Mouse (Mus musculus) gastrocnemius, postnatal 25 days (tissue): ENCODE data around the gene Mov10. TPM values are rescaled to one million over a fixed set of nuclear protein-coding genes. Genes with fewer than 3 reads are reported as not detected.
"Not testable (repeated sequence)": the region's sequence is repeated elsewhere in the genome, so short reads cannot be mapped to it uniquely, and the experiment has no call there.

Experiments used
- DNase-seq: peaks from one replicate; pipeline ENCODE4 v3.0.0; 2022
- long read RNA-seq, 2 experiments: library from polyadenylated mRNA; stranded (forward); transcript quantifications; one replicate each; pipeline ENCODE4 v2.0.0; 2021
- total RNA-seq, 2 experiments: library from RNA; stranded (reverse); gene quantifications; 1 replicate in 1 of 2; 2 replicates in 1 of 2; pipeline ENCODE4 v1.2.3; 2021

The Mov10 gene
- total RNA-seq, result 1 to 10 TPM; 1.4 to 1.7 TPM
- long read RNA-seq, experiment 1, result 0 reads
- long read RNA-seq, experiment 2, result 0 reads

DNA sequence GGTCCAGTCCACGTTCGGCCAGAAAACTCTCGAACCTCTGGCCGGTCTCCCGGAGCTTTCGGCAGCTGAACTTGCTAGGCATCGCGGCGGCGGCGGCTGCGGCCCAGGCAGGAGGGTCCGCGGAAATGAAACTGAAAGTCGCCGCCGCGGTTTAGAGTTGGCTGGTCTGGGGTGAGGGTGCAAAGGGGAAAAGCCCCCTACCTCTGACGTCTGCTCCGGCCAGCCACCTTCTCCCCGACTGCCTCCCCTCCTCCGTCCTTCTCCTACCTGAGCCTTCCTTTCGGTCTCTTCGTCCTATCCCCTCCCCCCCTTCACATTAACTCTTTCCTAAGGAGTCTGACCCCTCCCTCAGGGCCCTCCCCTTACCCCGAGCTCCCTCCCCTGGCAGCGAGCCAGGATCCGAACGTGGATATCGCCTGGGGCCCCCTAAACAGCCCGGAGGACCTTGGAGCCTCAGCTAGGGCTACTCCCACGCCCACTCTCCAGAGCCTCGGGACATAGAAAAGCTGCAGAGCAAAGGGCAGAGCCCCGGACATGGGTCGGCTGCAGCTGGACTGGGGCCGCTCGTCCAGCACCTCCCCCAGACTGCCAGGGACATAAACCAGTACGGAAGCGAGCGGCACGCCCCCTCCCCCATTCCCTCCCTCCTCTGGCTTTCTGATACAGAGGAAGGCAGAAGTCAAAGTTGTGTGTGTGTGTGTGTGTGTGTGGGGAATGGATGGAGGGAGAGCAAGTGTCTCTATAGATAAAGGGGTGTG, at the start of gene Mov10:
Gene Mov10 (minus strand): TSS at position 573 of the 758 bp plus-strand sequence.
- DNase-seq, result peak; percentile 66

DNA sequence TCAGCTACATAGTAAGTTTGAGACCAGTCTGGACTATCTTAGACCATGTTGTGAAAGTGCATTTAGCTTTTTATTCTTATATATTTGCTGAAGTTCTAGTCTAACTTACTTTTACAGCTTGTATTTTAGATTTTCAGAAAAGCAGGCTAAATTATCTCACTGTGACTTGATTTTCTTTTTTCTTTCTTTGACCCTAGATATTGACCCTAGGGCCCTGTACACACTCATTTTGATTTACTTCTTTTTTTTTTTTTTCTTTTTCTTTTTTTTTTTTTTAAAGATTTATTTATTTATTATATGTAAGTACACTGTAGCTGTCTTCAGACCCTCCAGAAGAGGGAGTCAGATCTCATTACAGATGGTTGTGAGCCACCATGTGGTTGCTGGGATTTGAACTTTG, 48.3 kb upstream of the Mov10 start:
- DNase-seq, result not testable (repeated sequence)

DNA sequence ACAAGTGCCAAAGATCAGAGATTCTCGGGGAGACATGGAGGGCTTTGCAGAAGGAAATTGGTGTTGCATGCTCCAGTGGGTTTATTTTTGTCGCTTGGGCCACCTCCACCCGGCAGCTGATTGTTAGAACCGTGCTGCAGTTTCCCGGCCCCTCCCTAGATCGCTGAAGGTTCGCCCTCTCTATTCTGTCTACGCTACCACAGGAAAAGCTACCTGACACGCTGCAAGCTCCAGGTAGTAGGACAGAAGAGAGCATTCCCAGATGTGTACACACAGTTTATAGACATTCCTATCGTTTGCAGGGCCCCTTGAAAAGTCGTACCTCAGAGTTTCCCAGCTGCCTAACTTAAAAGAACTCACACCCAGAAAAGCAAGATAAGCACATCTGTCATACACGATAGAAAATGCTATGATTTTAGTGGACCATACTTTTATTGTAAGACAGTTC, 47.0 kb upstream of the Mov10 start:
- no peak for DNase-seq

DNA sequence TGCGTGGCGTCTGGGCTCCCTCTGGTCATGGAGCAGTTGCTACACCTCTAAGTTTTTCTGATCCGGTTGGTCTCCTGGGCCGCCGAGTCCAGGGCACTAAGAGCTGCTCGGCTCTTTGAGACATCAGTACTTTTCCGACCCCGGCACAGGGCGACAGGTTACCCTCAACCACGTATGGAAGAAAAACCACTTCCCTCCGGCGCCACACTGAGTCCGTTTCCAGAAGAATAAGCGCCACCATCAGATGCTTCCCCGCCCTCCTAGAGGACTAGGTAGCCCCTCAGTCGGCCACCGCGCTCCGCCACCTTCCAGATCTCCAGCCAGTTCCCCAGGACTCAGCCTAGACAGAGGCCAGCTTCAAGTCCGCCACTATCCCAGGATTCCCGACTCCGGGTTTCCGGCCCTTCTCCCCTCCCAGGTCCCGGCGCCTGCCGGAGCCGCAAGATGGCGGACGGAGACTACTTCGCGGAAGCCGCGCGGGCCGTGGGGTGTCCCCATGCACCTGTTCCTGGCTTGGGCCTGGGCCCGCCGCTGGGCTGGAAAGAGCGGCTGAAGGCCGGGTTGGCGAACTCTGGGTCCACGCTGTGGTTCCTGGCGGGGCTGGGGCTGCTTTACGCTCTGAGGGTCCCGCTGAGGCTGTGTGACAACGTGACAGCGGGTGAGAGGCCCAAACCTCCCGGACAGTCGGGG, 46.4 kb upstream of the Mov10 start:
- DNase-seq, result peak; percentile 86

DNA sequence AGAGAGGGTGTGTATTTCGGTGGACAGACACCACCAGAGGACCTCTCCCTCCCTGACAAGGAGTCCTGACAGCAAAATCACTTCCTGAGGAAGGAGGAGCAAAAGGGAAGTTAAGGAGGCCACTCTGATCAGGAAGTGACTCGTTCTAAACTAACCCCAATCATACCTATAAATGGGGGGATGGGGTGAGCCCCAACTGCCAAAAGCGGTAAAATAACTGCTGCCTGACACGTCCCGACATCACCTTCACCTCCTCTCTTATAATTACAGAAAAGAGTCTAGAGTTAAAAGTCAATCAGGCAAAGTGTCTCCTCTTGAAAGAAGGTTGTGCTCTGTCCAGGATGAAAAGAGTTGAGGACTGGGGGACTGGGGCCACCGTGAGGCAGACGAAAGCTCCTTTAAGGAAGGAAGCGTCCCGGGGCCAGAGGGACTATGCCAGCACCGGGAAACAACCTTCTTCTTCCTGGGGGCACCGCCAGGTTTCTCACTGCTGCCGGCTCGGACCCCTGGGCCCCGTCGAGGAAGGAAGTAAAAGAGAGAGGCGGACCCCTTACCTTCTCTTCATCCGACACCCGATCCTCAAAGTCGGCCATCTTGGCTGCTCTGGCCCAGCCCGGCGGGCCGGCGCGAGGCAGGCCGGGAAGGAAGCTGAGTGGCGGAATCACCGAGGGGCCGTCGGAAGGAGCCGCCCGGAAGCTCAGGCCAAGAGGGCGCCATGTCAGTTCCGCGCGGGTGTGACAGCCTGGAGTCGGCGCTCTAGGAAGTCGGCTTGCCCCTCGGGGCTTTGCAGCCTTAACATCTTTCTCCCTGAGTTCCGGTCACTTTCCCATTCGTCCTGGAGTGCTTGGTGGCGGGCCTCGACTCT, 45.7 kb upstream of the Mov10 start, which contains the start of the genes St7l and Capza1:
Gene St7l (plus strand): TSS at position 220 of the 865 bp plus-strand sequence.
Gene Capza1 (minus strand): TSS at position 720 of the 865 bp plus-strand sequence.
- DNase-seq, result peak; percentile 91

DNA sequence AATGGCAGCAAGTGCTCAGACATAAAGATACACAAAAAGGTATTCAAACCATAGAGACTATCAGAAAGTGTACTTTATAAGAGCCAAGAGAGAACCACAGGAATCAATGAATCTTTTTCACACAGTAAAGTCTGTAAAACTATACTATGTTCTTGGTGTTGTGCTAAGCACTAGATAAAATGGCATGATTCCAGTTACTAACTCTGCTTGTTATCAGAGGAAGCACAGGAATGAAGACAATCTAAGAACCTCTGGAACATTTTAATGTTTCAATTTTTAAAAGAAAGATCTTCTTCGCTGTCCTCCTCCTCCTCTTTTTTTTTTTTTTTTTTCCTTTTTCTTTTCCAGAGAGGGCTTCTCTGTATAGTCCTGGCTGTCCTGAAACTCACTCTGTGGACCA, 40.2 kb upstream of the Mov10 start:
- no peak for DNase-seq

DNA sequence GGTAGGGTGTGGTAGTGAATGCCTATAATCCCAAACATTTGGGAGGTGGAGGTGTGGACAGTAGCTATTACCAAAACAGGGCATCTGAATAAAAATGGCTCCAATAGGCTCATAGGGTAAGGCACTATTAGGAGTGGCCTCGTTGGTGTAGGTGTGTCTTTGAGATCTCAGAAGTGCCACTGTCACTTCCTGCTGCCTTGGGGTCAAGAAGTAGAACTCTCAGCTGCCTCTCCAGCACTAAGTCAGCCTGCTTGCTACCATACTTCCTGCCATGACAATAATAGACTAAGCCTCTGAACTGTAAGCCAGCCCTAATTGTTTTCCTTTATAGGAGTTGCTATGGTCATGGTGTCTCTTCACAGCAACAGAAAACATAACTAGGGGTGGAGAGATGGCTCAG, 37.7 kb upstream of the Mov10 start:
- DNase-seq, result no peak

DNA sequence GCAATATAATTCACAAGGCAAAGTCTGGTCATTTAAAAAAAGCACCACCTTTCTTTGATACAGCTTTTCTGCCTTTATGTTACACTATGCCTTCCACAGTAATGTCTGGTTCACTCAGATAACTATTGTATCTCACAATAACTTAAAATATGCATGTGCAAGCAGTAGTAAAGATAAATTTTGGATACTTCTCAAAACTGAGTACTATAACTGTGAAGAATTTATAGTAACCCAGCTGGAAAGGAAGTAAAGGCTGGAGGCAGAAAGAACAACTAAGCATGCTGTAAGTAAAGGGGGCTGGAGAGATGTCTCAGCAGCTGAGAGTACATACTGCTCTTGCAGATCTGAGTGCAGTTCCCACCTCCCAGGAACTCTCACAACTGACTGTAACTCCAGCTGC, 36.5 kb upstream of the Mov10 start:
- no peak for DNase-seq

DNA sequence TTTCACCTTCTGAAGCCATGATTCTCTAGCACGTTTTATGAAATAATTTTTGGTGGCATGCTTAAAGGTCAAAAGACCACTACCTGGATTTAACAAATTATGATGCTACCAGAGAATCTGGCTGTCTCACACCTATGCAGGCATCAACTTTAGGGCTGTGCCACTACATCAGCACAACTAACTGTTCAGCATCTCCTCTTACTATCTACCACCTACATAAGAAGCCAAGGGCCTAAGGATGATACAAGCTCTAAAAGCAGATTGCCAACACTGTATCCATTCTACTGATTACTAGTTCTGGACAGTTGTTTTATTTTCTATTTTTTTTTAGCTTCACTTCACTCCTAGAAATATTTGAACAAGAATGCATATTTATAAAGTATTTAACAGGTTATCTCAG, 36.1 kb upstream of the Mov10 start:
- no peak for DNase-seq

DNA sequence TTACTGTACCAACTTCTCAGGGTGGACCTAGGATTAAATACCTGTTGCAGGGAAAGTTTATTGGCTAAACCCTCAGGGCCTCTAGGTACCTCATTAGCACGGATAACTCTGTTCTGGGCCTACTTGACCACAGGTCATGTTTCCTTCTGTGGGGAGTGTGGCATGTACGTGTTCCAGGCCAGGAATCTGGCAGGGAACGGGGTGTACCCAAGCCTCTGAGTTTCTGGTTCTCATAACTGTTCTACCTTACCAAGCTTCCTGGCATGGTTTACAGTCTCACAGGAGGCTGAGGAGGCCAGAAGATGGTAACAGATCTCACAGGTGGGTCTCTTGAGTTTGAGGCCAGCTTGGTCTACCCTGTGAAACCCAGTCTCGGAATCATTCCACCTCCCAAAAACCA, 28.2 kb upstream of the Mov10 start:
- DNase-seq, result peak; percentile 70

DNA sequence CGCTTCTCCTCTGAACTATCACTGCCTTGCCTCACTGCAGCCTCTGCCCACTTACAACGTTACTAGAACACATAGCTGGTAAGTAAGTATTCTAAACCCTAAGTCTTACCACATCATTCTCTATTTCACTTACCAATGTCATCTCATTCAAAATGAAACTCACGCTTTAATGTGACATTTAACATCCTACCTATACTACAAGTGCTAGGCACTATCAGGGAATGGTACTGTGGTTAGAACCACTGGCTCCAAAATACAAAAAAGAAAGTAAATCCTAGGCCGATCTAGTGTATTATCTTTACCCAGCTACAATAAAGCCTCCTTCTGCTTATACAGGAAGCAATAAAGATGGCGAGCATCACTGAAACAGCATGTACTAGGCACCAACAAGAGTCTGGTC, 22.7 kb upstream of the Mov10 start:
- DNase-seq, result no peak

DNA sequence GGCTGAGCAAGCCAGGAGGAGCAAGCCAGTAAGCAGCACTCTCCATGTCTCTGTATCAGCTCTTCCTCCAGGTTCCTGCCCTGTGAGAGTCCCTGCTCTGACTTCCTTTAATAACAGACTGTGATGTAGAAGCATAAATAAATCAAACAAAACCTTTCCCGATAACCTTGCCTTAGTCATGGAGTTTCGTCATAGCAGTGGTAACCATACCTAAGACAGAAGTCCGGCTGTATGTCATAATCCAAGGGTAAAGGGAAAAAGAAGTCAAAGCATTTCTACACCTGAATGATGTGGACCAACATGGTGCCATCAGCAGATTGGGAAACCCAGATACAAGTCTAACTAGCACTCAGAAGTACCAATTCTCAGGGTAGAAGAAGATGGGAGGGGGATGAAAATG, 17.4 kb upstream of the Mov10 start:
- no peak for DNase-seq

DNA sequence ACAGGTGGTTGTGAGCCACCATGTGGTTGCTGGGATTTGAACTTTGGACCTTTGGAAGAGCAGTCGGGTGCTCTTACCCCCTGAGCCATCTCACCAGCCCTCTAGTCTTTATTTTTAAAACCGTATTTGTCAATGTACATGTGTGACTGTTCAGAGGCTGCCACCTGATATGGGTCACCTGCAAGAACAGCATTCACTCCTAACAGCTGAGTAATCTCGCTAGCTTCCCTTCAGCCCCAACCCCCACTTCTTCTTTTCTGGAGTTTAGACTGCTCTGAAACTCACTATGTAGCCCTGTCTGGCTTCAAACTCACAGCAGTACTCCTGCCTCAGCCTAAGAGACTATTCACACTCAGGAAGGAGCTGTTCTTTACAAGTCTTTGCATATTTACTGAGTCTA, 4.0 kb upstream of the Mov10 start:
- no peak for DNase-seq

DNA sequence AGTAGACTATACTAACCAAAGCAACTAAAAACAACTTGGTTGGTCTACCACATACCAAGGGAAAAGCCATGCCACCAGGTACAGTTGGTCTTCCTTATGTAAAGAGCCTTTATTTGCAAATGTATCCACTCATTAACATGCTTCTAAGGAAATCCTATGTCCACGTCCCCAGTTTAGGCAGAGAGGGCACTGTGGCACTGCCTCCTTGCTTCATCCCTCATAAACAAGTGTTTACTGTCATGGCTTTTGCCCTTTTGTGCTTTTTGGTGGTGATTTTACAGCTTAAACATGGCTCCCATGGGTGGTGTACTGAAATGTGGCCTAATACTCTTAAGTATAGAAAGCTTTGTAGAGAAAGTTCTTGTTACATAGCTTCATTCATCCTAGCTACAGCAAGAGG, 2.1 kb upstream of the Mov10 start:
- no peak for DNase-seq

DNA sequence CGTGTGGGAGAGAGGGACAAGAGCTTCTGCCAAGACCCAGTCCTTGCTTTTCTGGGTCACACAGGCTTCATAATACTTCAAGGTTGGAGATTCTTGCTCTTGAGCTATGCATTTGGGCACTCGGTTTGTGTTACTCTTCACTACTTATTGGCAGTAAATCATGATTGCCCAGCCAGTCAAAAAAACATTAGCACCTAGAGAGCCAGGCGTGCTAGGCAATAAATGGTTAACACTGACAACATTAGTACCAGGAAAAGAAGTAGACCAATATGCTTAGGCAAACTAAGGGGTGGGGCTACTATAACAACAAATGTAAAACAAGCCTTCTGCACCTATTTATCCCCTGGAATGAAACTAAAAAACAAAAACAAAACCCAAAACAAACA, 379 bp upstream of the Mov10 start:
- no peak for DNase-seq

DNA sequence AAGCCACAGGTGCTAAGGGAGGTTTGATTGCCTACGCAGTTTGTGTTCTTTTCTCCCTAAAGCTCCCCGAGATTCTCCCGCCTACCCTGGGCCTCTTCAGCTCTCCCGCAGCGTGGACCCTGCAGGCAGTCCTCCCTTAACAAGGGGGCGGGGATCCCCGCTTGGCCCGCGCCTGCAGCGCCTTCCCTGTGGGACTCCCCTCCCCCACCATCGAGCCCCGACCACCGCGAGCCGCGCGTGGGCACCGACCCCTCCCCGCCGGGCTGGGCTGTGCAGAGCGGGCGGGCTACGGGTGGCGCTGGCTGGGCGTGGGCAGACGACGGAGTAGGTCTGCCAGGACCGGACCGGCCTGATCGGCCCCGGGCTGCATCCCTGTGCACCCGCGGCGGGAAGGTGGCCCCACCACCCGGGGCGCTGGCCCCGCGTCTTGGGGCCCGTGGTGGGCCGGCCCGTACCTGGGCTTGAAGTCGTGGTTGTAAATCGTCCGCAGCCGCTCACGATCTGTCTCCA, 827 bp downstream of the Mov10 start:
- DNase-seq, result peak; percentile 59

DNA sequence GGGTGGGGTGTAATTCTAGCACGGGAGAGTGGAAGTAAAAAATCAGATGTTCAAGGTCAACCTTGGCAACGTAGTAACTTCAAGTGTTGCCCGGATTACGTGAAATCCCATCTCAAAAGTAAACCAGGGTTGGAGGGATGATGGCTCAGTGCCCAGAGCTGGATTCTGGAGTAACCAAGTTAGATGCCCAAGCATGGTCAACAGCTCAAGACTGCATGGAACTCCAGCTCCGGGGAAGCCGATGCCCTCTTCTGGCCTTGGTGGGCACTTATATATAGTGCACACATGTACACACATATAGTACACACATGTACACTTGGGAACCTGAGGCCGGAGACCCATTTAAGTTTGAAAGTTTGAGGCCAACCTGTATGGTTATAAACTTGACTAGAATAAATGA, 2.2 kb downstream of the Mov10 start:
- DNase-seq, result no peak

DNA sequence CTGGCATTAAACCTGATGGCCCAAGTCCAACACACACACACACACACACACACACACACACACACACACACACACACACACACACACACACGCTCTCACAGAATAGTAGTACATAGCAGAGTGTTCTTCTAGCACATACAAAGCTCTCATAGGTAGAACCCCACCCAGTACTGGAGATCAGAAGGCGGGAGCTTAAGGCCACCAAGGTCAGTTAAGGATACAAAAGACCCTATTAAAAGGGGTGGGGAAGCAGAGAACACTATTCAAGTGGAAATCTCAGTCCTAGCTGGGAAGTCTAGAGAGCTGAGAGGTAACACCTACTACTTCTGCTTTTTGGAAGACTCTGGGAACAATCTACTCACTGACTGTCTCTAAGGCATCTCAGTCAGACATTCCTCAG, 3.0 kb downstream of the Mov10 start:
- DNase-seq, result no peak

DNA sequence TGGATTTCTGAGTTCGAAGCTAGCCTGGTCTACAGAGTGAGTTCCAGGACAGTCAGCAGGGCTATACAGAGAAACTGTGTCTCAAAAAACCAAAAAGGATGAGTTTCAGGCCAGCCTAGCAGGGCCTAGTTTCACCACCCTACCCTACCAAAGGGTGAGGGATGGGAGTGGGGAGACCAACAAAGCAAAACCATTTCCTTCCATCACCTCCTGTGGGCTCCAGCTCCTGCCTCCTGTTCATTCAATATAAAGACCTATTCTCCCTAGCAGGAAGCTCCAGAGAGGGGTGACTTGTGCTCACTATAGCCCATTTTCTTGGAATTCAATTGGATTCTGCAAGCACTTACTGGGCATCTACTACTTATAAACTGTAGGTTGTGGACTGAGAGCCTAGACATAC, 3.6 kb downstream of the Mov10 start:
- DNase-seq, result no peak

DNA sequence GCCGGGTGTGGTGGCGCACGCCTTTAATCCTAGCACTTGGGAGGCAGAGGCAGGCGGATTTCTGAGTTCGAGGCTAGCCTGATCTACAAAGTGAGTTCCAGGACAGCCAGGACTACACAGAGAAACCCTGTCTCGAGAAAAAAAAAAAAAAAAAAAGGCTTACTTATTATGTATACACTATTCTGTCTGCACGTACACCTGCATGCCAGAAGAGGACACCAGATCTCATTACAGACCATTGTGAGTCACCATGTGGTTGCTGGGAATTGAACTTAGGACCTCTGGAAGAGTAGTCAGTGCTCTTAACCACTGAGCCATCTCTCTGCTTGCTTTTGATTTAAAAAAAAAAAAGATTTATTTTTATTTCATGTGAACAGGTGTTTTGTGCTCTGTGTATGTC, 5.1 kb downstream of the Mov10 start:
- DNase-seq, result not testable (repeated sequence)

DNA sequence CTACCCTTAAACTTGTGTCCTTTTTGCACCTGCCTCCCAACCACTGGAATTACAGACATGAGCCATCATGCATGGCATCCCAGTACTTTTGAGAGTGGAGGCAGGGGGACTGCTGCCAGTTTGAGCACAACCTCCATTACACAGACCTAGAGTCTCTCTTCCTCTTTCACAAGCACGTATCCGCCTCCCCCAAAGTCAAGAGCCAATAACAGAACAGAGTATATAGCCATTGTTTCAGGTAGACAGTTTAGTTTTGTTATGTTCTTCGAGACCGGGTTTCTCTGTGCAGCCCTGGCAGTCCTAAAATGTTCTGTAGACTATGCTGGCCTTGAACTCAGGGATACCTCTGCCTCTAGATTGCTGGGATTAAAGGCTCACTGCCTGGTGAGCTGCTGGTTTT, 6.1 kb downstream of the Mov10 start:
- DNase-seq, result no peak

DNA sequence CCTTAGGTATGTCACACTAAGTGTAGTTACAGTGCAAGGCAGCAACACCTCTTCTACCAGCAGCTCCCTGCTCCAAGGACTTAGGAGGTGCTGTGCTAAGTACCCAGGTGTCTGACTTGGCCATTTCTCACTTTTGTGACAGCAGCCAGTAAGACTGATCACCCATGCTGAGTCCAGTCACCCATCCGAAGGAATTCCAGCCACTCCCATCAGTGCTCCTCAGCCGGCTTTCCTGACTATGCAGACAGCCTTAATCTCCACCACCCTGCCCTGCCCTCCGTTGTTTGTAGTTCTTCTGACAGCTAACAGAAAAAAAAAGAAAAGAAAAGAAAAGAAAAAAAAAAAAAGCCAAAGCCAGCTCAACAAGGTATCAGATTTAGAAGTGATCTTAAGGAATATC, 6.6 kb downstream of the Mov10 start:
- no peak for DNase-seq

DNA sequence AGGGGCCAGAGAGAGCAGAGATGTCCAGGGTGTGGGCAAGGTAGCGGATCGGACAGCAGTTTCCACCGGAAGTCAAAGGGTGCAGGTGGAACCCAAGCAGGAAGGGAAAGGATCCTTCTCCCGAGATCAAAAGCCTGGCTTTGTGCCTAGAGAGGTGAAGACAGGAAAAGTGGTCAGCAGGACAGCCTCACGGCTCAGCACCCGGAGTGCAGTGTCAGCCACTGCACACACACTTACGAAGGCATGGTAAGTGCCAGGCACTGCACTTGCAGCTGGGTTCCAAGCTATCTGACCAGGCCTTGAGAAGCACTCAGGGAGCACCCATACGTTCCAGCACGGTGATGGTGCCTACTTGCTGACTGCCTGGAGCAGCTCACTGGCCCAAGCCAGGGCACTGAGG, 12.8 kb downstream of the Mov10 start:
- no peak for DNase-seq
